Mouse (Mus musculus): Measurements from ENCODE around the gene Aldh3b2.

The Aldh3b2 gene

GRCm38 (mm10) chr19:3972229-3972628, at the start of gene Aldh3b2:
Gene Aldh3b2, plus strand, starts transcription at chr19:3972328.
- no peak for DNase-seq

DNA sequence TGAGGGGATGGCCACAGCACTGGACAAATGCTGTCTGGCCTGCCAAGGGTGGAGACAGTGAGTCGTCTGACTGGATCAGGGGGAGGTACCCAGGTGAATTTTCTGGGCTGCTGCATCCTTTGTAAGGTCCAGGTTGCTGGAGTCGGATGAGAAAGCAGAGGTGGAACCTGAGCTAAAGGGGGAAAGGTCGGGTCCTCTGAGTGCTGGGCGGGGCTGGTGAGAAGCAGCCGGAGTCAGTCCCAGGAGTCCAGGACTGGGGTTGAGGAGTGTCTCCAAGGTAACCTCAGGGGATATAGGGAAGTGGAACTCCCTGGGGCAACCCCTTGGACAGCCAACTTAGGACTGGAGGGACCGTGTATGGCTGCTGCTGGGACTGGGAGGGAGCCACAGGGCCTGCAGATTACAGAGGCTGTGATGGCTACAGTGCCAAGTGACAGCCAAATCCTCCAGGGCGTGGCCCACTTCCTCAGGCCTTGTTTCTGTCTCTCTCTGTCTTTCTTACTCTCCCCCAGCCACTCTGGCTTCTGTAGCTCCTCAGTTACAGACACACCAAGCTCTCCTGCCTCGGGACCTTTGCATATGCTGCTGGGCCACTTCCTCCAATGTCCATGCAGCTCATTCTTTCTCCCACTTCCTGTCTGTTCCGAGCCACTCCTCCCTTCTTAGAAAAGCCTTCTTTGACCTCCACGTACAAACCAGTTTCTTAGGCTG, 49.3 kb upstream of the Aldh3b2 start:
- peak in 1 of 2 experiments; percentile 39 for DNase-seq

- peak; percentile 68 to 79 for DNase-seq
Observed at GRCm38 (mm10) chr19:3923586-3923985, 48.5 kb upstream of the Aldh3b2 start.

DNA sequence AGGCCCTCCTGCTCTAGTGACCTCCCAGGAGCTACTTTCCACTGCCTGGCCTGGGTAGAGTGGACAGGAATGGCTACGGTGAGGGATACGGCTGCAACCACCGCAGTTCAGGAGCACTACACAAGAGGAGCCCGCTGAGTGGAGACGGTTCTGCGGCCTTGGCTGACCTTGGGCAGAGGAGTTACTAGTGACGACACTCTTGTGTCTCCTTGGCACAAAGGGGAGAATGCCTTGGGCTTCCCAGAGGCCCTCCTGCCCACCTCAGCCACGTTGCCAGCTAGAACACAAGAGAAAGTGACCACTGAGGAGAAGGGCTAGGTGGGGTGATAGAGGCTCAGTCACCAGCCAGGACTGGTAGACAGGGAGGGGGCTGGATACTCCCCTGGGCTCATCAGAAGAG, 47.9 kb upstream of the Aldh3b2 start:
- DNase-seq: peak in 1 of 2 experiments; percentile 12

DNA sequence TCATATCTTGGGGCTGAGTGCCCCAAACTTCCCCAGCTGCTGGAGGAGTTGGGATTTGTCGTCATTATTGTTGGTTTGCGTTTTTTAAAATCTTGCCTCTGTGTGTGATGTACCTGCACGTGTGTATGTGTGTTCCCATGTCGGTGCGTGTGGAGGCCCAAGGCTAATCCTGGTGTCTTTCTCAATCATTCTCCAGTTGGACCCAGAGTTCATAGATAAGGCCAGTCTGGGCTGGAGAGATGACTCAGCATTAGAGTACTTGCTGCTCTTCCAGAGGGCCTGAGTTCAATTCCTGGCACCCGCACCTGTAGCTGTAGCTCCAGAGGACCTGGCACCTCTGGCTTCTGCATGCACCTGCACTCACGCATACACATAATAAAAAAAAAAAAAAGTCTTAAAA, 47.3 kb upstream of the Aldh3b2 start:
- no peak for DNase-seq

- DNase-seq: no peak
Observed at GRCm38 (mm10) chr19:3925859-3926258, 46.3 kb upstream of the Aldh3b2 start.

DNA sequence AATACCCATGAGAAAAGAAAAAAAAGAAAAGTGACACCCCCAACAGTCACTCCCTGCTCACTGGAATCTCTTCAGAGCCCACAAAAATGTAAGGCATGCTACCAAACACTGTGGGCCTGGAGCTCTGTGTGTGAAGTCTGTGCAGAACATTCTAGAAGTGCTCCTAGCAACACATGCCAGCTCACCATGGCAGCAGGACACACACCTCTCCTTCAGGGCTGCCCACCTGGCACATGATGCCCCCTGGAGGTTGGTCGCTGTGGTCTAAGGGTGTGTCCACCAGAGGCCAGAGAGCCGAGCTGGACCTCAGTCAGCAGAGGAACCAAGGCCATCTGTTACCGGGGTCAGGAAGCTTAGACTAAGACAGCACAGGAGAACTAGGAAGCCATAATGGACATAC, 45.8 kb upstream of the Aldh3b2 start:
- DNase-seq: peak; percentile 53 to 61

DNA sequence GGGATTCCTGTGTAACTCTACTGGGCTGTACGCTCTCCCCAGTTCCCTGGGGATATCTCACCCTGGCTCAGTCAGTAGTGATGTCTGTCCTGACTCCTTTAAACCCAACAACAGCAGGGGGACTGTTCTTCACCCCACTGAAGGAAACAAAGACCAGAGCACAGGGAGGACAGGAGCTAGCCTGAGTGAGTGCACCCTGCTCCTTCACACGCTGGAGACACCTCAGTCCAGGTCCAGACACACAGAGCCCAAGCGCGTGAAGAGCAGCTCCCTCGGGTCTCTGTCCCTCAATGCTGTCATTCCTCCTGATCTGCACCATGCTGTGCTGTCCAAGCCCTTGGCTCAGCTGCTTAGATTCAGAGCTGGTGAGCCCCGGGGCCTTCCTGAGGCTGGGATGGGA, 45.4 kb upstream of the Aldh3b2 start:
- no peak for DNase-seq

- DNase-seq: no peak
Observed at GRCm38 (mm10) chr19:3927989-3928388, 44.1 kb upstream of the Aldh3b2 start.

GRCm38 (mm10) chr19:3928779-3929178, 43.3 kb upstream of the Aldh3b2 start:
- no peak for DNase-seq

DNA sequence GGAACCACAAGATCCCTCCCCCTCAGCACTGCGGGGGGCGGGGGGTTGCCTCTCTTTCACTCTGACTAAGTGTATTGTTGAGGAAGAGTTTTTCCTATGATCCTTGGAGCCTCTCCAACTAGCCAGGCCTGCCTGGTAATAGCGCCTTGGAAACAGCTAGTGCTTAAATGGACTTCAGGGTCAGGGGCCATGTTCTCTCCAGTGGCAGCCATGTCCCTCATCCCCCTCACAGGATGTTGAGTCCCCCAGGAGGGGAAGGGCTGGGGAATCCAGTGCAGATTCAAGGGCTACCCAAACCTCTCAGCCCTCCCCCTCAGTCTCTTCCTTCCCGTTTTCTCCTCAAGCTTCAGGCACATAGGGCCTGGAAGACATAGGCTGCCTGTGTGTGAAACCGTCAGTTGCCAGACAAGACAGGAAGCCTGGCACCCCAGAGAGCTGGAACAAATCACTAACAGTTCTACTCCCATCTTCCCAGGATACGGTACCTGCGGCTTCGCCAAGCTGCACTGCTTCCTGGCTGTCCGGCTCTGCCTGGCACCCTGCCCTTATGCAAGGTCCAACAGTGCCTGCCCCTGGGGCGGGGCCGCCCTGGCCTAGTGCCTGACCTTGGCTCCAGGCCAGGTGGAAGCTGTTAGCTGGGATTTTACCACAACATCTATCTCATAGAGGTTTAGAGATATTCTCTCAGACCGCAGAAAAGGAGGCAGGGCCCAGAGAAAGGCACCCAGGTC, 42.8 kb upstream of the Aldh3b2 start, which contains the start of gene Aldh3b1:
TSS of gene Aldh3b1 (minus strand) at position 598 of the 731 bp plus-strand sequence.
- peak; percentile 80 to 88 for DNase-seq

DNA sequence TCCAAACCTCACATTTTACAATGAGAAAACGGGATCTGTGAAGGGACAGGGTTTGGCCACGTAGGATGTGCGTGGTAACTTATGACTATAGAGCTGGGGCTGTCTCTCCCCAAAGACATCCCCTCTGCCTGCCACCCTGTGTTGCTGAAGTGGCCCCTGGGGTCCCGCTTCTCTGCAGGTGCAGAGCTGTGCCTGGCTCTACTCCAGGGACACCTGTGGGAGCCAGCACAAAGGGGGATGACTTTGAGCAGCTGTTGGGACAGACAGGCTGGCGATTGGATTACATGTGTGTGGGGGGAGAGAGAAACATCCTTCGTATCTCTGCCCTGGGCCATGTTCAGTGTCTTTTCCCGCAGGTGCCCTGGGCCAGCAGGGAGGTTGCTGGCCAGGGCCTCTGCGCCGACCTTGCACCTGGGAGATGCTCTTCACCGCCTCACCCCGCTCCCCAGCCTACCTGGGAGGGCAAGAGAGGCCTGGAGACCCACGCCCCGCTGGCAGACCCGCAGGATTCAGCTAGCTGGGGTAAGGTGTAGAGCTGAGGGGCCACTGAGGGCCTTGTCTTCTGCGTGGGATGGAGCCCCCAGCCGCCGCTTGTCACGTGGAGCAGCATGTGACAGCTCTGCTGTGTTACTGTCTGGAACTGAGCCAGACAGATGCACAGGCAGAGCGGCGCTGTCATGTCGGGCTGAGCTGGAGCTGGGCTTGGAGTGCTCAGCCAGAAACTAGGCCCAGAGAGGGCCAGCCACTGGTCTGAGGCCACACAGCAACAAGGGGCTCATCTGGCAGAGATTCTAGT, 41.7 kb upstream of the Aldh3b2 start:
- no peak for DNase-seq

- DNase-seq: no peak
Observed at GRCm38 (mm10) chr19:3931716-3932115, 40.4 kb upstream of the Aldh3b2 start.

DNA sequence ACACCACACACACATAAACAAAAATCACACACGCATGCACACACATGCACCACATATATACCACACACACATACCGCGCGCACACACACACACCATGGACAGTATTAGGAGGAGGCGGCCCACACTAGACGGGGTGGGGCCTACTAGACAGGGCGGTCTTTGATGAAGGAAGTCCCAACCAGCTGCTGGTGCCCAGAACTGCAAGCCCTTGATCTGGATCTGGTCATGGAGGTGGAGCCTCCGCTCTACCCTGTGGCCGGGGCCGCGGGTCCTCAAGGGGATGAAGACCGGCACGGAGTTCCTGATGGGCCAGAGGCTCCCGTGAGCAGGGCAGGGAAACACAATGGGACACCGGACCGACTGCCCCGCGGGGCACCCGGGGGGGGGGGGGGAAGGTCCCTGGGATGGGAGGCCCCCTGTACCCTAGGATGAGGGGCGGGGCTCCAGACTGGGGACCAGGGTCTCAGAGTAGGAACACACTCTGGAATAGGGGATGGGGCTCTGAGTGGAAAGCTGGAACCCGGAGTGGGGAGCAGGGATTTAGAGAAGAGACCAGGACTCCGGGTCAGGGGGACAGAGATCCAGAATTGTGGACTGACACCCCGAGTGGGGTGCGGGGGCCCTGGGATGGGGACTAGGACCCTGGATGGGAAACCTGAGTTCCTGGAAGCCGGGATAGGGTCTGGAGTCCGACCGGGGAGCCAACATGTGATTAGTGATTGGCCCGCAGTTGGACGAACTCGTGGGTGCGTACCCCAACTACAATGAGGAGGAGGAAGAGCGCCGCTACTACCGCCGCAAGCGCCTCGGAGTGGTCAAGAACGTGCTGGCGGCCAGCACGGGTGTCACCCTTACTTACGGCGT, 36.9 kb upstream of the Aldh3b2 start, which contains the start of gene Unc93b1:
TSS of gene Unc93b1 (plus strand) at position 155 of the 864 bp plus-strand sequence.
- peak; percentile 73 to 84 for DNase-seq

- peak; percentile 69 to 78 for DNase-seq
Observed at GRCm38 (mm10) chr19:3935896-3936850, 36.0 kb upstream of the Aldh3b2 start.

DNA sequence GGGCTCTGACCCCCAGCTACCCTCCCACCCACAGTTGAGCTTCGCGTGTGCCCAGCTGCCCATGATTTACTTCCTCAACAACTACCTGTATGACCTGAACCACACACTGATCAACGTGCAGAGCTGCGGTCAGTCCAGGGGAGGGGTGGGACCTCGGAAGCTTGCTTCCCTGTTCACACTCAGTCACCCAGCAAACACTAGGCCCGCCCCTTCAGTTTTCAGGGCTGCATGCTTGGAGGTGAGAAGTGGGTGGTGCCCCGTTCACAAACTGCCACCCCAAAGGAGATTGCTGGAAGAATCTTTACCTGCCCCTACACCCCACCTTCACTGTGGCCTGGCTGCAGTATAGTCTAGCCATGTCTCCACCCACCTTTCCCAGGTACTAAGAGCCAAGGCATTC, 29.8 kb upstream of the Aldh3b2 start:
- DNase-seq: no peak

DNA sequence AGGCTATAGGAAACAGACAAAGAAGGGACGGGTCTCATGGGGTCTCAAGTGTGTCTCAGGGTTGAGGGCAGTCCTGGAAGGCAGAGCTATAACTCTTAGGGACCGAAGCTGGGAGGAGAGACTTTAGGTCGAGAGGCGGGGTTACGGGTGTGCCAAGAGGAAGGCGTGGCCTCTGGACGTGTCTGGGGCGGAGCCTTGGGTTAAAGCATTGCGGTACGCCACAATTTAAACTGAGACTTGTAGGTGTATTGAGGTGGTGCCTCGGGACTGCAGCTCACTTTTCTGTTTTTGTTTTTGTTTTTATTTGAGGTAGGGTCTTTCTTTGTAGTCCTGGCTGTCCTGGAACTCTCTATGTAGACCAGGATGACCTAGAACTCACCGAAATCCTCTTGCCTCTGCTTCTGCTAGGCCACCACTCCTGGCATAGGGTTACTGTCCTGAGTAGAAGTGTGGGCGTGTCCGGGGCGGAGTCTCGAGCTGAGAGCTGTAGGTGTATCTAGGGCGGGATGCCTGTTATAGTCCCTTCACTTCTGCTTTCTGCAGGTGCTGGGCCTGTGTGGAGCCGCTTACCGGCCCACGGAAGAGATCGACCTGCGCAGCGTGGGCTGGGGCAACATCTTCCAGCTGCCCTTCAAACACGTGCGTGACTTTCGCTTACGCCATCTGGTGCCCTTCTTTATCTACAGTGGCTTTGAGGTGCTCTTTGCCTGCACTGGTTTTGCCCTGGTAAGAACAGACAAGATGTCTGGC, 29.0 kb upstream of the Aldh3b2 start:
- DNase-seq: peak; percentile 57 to 66

GRCm38 (mm10) chr19:3945872-3946564, 26.1 kb upstream of the Aldh3b2 start:
- peak; percentile 62 to 71 for DNase-seq

- peak; percentile 79 to 84 for DNase-seq
Observed at GRCm38 (mm10) chr19:3946715-3947114, 25.4 kb upstream of the Aldh3b2 start.

GRCm38 (mm10) chr19:3947813-3948212, 24.3 kb upstream of the Aldh3b2 start:
- no peak for DNase-seq

Data from kidney, postnatal 4 days (tissue).